Mouse (Mus musculus): ENCODE results near the gene Cdk13. TPM values are rescaled to one million over a fixed set of nuclear protein-coding genes. Genes with fewer than 3 reads are reported as not detected.

Cdk13 gene
- polyA plus RNA-seq, 1 experiment from 2014 or later: 21.0 TPM

DNA sequence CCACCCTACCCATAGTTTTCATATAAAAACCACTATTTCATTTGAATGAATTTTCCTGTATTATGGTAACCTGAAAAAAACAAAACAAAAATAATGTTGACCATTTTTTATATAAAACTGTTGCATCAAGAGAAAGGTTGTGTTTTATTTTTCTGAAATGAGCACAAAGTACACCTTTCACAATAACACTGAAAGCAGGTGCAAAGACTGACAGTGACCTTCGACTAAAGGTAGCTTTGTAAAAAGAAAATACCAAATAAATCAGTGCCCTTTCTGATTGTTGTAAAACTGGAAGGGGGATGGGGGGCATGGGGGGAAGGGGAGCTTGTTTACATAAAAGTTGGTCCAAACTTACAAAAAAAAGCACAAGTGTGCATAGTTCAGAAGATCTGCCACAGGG lies 87.5 kb downstream of the Cdk13 start:
- no peak overlapping the region for H3K9ac ChIP-seq (replicated peaks; ENCODE audit: low read length)
- H3K27ac ChIP-seq (replicated peaks; ENCODE audit: low read depth, low read length): no peak overlapping the region
- no peaks in the 10 kb centered on the region for H3K4me1 ChIP-seq (ENCODE audit: control insufficient read depth, insufficient read depth, low read length)
- H3K4me2 ChIP-seq (ENCODE audit: low read length): no peak overlapping the region
- H3K27me3 ChIP-seq (ENCODE audit: control insufficient read depth, insufficient read depth, low read length): no peaks in the 10 kb centered on the region
- WGBS: 92% methylated on average over 1 of the region's 1 CpGs
- H3K9me3 ChIP-seq (ENCODE audit: control insufficient read depth, low read length): no peaks in the 10 kb centered on the region
- DNase-seq (no peak), ATAC-seq (ENCODE audit: low FRiP score, low TSS enrichment) (no peak)
- peaks cover 40% of the 10 kb centered on the region for H3K36me3 ChIP-seq (ENCODE audit: control insufficient read depth, insufficient read depth, low read length)
- H3K4me3 ChIP-seq (replicated peaks; ENCODE audit: low read depth, low read length): no peak overlapping the region

DNA sequence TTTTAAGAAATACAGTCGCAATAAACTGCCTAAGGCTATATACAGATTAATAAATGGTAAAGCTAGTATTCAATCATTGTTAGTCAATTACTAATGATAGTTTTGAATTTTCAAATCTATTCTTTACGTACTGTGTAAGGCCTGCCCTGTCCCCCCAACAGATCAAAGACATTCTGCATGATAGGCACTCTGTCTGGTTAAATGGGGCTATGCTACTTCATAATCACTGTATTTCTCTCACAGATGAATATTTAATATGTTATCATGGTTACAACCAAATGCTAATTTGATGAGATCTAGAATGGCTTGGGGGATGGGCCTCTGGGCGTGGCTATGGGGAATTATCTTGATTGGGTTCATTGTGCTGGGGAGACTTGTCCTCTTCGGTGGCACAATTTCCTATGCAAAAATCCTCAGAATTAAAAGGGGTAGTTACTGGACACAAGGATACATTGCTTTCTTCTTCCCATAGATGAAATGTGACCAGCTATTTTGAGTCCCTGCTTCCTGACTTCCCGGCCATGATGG lies 96.0 kb downstream of the Cdk13 start:
- WGBS: 78% methylated on average over 5 of the region's 5 CpGs
- no peak overlapping the region for H3K4me3 ChIP-seq (replicated peaks; ENCODE audit: low read depth, low read length)
- no peaks in the 10 kb centered on the region for H3K4me1 ChIP-seq (ENCODE audit: control insufficient read depth, insufficient read depth, low read length)
- H3K36me3 ChIP-seq (ENCODE audit: control insufficient read depth, insufficient read depth, low read length): 0 out of 2 replicates have a peak, but pooled peaks cover 4% of the 10 kb centered on the region
- H3K9me3 ChIP-seq (ENCODE audit: control insufficient read depth, low read length): no peaks in the 10 kb centered on the region
- no peak overlapping the region for H3K27ac ChIP-seq (replicated peaks; ENCODE audit: low read depth, low read length)
- no peak overlapping the region for H3K4me2 ChIP-seq (ENCODE audit: low read length)
- no peak overlapping the region for H3K9ac ChIP-seq (replicated peaks; ENCODE audit: low read length)
- H3K27me3 ChIP-seq (ENCODE audit: control insufficient read depth, insufficient read depth, low read length): no peaks in the 10 kb centered on the region
- no peak for ATAC-seq (ENCODE audit: low FRiP score, low TSS enrichment)
- DNase-seq: peak; percentile 4

DNA sequence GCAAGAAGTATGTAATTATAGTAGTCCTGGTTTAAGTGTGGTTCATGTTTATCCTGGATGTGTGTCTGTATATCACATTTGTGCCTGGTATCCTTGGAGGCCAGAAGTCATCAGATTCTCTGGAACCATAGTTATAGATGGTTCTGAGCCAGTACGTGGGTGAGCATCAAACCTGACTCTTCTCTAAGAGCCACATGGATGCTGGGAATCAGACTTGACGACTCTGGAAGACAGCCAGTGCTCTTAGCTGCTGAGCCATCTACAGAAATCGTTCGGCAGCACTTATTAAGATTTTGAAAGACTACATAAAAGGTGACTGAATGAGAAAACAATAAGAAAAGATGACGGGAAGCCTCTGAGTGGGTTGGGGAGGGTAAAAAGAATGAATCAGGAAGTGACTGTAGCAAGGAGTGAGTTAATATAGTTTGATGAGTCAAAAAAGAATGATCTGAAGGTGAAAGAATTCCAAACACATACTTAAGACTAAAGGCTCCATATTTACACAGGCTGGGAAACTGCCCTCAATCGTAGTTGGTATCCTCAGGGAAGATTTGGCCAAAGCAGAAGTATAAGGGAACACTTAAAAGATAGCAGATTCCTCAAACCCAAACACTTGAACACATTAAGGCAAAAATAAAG lies 99.6 kb downstream of the Cdk13 start:
- Histone ChIP-seq H3K4me3 (replicated peaks; ENCODE audit: low read depth, low read length) (no peak overlapping the region), H3K9ac (replicated peaks; ENCODE audit: low read length) (no peak overlapping the region), H3K36me3 (ENCODE audit: control insufficient read depth, insufficient read depth, low read length) (no peaks in the 10 kb centered on the region), H3K9me3 (ENCODE audit: control insufficient read depth, low read length) (no peaks in the 10 kb centered on the region), H3K27me3 (ENCODE audit: control insufficient read depth, insufficient read depth, low read length) (no peaks in the 10 kb centered on the region), H3K27ac (replicated peaks; ENCODE audit: low read depth, low read length) (no peak overlapping the region), H3K4me1 (ENCODE audit: control insufficient read depth, insufficient read depth, low read length) (no peaks in the 10 kb centered on the region), H3K4me2 (ENCODE audit: low read length) (no peak overlapping the region)
- WGBS: 92% methylated on average over 6 of the region's 6 CpGs
- DNase-seq (no peak), ATAC-seq (ENCODE audit: low FRiP score, low TSS enrichment) (no peak)

DNA sequence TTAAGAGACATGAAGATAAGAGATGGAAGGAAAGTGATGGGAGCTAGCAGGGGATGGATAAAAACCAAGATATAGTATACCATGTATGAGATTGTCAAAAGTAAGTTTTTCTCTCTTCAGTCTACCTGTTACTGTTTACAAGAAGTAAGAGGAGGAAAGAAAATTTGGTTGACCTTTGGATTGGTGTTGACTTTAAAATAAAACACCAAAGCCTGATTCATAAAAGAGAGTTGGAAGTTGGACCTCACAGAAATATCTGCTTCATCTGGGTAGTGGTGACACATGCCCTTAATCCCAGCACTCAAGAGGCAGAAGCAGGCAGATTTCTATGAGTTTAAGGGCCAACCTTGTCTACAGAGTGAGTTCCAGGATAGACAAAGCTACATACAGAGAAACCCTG lies 102.6 kb downstream of the Cdk13 start:
- H3K4me3 ChIP-seq (replicated peaks; ENCODE audit: low read depth, low read length): no peak overlapping the region
- H3K4me2 ChIP-seq (ENCODE audit: low read length): no peak overlapping the region
- no peak overlapping the region for H3K27ac ChIP-seq (replicated peaks; ENCODE audit: low read depth, low read length)
- H3K9me3 ChIP-seq (ENCODE audit: control insufficient read depth, low read length): no peaks in the 10 kb centered on the region
- no peak for ATAC-seq (ENCODE audit: low FRiP score, low TSS enrichment)
- H3K36me3 ChIP-seq (ENCODE audit: control insufficient read depth, insufficient read depth, low read length): no peaks in the 10 kb centered on the region
- H3K4me1 ChIP-seq (ENCODE audit: control insufficient read depth, insufficient read depth, low read length): no peaks in the 10 kb centered on the region
- no peak for DNase-seq
- no peak overlapping the region for H3K9ac ChIP-seq (replicated peaks; ENCODE audit: low read length)
- H3K27me3 ChIP-seq (ENCODE audit: control insufficient read depth, insufficient read depth, low read length): no peaks in the 10 kb centered on the region

- Histone ChIP-seq H3K4me2 (ENCODE audit: low read length) (no peak overlapping the region), H3K36me3 (ENCODE audit: control insufficient read depth, insufficient read depth, low read length) (no peaks in the 10 kb centered on the region), H3K9ac (replicated peaks; ENCODE audit: low read length) (no peak overlapping the region), H3K27ac (replicated peaks; ENCODE audit: low read depth, low read length) (no peak overlapping the region), H3K27me3 (ENCODE audit: control insufficient read depth, insufficient read depth, low read length) (no peaks in the 10 kb centered on the region), H3K4me1 (ENCODE audit: control insufficient read depth, insufficient read depth, low read length) (no peaks in the 10 kb centered on the region; the same call in 1 of the 2 replicates), H3K4me3 (replicated peaks; ENCODE audit: low read depth, low read length) (no peak overlapping the region), H3K9me3 (ENCODE audit: control insufficient read depth, low read length) (no peaks in the 10 kb centered on the region)
- no peak for ATAC-seq (ENCODE audit: low FRiP score, low TSS enrichment)
- no peak for DNase-seq
Observed at GRCm38 (mm10) chr13:17701322-17701721, 103.6 kb downstream of the Cdk13 start.

- DNase-seq (no peak), ATAC-seq (ENCODE audit: low FRiP score, low TSS enrichment) (no peak)
- Histone ChIP-seq H3K4me1 (ENCODE audit: control insufficient read depth, insufficient read depth, low read length) (peaks cover 5% of the 10 kb centered on the region), H3K4me3 (replicated peaks; ENCODE audit: low read depth, low read length) (no peak overlapping the region), H3K9ac (replicated peaks; ENCODE audit: low read length) (no peak overlapping the region), H3K27me3 (ENCODE audit: control insufficient read depth, insufficient read depth, low read length) (no peaks in the 10 kb centered on the region), H3K4me2 (ENCODE audit: low read length) (no peak overlapping the region), H3K9me3 (ENCODE audit: control insufficient read depth, low read length) (no peaks in the 10 kb centered on the region), H3K27ac (replicated peaks; ENCODE audit: low read depth, low read length) (no peak overlapping the region), H3K36me3 (ENCODE audit: control insufficient read depth, insufficient read depth, low read length) (no peaks in the 10 kb centered on the region)
- 79% methylated on average over 3 of the region's 3 CpGs for WGBS
Observed at GRCm38 (mm10) chr13:17700090-17700715, 104.7 kb downstream of the Cdk13 start.

- Histone ChIP-seq H3K4me1 (ENCODE audit: control insufficient read depth, insufficient read depth, low read length) (peaks cover 5% of the 10 kb centered on the region), H3K4me2 (ENCODE audit: low read length) (peak overlapping the region; percentile 78), H3K27me3 (ENCODE audit: control insufficient read depth, insufficient read depth, low read length) (no peaks in the 10 kb centered on the region), H3K4me3 (replicated peaks; ENCODE audit: low read depth, low read length) (peak overlapping the region; percentile 73), H3K36me3 (ENCODE audit: control insufficient read depth, insufficient read depth, low read length) (no peaks in the 10 kb centered on the region), H3K9me3 (ENCODE audit: control insufficient read depth, low read length) (no peaks in the 10 kb centered on the region), H3K27ac (replicated peaks; ENCODE audit: low read depth, low read length) (peak overlapping the region; percentile 89; the same call in 1 of the 2 replicates), H3K9ac (replicated peaks; ENCODE audit: low read length) (peak overlapping the region; percentile 83)
- ATAC-seq (ENCODE audit: low FRiP score, low TSS enrichment) (no peak), DNase-seq (peak; percentile 4)
- 18% methylated on average over 7 of the region's 7 CpGs for whole genome bisulfite sequencing
Observed at GRCm38 (mm10) chr13:17695898-17696580, 108.9 kb downstream of the Cdk13 start.

DNA sequence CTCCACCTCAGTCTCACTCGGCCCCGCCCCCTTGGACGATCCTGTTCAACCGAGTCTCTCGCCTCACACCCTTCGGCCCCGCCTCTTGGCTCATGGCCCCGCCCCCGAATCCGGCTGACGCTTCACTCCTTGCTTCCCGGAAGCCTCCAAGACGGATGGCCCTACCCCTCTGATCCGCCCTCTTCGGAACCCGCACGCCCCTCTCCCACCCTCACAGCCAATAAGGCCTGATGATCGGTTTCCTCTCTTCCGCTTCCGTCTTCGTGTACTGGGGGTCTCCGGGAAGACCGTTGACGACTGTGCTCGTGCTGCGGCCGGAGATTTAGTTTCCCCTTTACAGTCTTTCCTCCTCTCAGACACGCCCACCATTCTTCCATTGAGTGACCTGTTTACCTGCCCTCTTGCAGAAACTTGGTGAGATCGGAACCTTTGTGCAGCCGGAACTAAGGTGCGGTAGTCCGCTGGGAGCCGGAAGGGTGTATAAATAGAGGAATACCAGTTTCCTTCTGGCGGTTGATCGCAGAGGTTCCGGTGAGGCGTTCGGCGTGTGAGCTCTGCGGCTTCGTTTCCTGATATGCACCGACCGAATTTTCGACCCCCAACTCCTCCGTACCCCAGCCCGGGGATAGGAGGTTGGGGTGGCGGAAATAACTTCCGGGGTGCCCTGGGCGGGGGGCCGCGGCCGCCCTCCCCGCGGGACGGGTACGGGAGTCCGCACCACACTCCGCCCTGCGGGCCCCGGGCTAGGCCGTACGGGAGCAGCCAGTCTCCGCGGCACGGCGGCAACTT lies 109.8 kb downstream of the Cdk13 start, which contains the start of the genes Mplkip and Sugct:
Mplkip (plus strand) TSS at position 282 of the 789 bp plus-strand sequence.
Sugct (minus strand) TSS at position 643 of the 789 bp plus-strand sequence.
- ATAC-seq (ENCODE audit: low FRiP score, low TSS enrichment): peak; percentile 99
- peak within 1 kb of the TSS; percentile 89 for H3K27ac ChIP-seq (replicated peaks; ENCODE audit: low read depth, low read length)
- no peaks in the 10 kb centered on the region for H3K36me3 ChIP-seq (ENCODE audit: control insufficient read depth, insufficient read depth, low read length)
- peak within 1 kb of the TSS; percentile 78 for H3K4me2 ChIP-seq (ENCODE audit: low read length)
- no peaks in the 10 kb centered on the region for H3K9me3 ChIP-seq (ENCODE audit: control insufficient read depth, low read length)
- no peaks in the 10 kb centered on the region for H3K27me3 ChIP-seq (ENCODE audit: control insufficient read depth, insufficient read depth, low read length)
- peaks cover 5% of the 10 kb centered on the region for H3K4me1 ChIP-seq (ENCODE audit: control insufficient read depth, insufficient read depth, low read length)
- peak within 1 kb of the TSS; percentile 73 for H3K4me3 ChIP-seq (replicated peaks; ENCODE audit: low read depth, low read length)
- DNase-seq: peak; percentile 100
- peak within 1 kb of the TSS; percentile 83 for H3K9ac ChIP-seq (replicated peaks; ENCODE audit: low read length)
- under 1% methylated on average over 66 of the region's 66 CpGs for whole genome bisulfite sequencing
